Mouse (Mus musculus): ENCODE data around the gene Naa30.
"Not testable (repeated sequence)": the region's sequence is repeated elsewhere in the genome, so short reads cannot be mapped to it uniquely, and the experiment has no call there.

Gene Naa30

GRCm38 (mm10) chr14:49171867-49172581 lies at the start of gene Naa30:
Gene Naa30, plus strand, starts transcription at chr14:49172226.
- peak; percentile 97 for DNase-seq

- DNase-seq: no peak
Observed at GRCm38 (mm10) chr14:49127162-49127779, 44.8 kb upstream of the Naa30 start.

- DNase-seq: no peak
Observed at GRCm38 (mm10) chr14:49128544-49129263, 43.3 kb upstream of the Naa30 start.

- no peak for DNase-seq
Observed at GRCm38 (mm10) chr14:49132391-49132790, 39.6 kb upstream of the Naa30 start.

DNA sequence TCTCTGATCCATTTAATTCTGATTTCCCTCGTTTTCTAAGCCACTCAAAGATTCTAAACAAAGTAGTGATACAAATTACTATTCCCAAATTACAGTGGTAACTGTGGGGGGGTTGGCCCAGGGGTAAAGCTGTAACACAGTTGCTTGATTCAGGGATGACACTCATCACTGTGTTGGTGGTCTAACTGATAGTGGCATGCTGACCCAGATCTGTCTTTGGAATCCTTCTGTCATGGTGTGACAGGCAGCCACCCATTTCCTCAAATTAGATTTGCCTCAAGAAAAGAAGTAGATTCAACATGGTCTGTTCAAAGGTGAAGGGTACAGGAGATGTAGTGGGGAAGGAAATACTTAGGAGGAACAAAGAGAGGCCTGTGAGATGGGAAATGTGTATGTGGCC lies 33.9 kb upstream of the Naa30 start:
- peak; percentile 67 for DNase-seq

GRCm38 (mm10) chr14:49140756-49141155 lies 31.3 kb upstream of the Naa30 start:
- DNase-seq: no peak

- peak; percentile 83 for DNase-seq
Observed at GRCm38 (mm10) chr14:49153801-49154200, 18.2 kb upstream of the Naa30 start.

GRCm38 (mm10) chr14:49155572-49155971 lies 16.5 kb upstream of the Naa30 start:
- no peak for DNase-seq

GRCm38 (mm10) chr14:49158143-49158925 lies 13.7 kb upstream of the Naa30 start:
- no peak for DNase-seq

DNA sequence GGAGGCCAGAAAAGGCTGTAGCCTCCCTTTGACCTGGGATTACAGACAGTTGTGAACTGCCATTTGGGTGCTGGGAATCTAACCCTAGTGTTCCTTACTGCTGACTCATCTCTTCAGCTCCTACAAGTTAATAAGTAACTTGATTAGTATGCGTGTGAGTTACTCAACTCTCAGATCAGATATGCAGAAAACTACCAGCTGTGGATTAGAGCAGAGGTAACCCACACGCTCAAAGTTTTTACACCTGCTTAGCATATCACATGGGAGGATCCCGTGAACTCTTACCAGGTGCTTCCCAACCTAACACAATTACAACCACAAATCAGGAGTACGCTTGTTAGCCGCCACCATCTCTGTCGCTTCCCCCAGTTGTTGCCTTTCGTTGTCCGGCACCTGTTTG lies 740 bp upstream of the Naa30 start:
- DNase-seq: no peak

GRCm38 (mm10) chr14:49172582-49172988 lies 559 bp downstream of the Naa30 start:
- peak; percentile 75 for DNase-seq

DNA sequence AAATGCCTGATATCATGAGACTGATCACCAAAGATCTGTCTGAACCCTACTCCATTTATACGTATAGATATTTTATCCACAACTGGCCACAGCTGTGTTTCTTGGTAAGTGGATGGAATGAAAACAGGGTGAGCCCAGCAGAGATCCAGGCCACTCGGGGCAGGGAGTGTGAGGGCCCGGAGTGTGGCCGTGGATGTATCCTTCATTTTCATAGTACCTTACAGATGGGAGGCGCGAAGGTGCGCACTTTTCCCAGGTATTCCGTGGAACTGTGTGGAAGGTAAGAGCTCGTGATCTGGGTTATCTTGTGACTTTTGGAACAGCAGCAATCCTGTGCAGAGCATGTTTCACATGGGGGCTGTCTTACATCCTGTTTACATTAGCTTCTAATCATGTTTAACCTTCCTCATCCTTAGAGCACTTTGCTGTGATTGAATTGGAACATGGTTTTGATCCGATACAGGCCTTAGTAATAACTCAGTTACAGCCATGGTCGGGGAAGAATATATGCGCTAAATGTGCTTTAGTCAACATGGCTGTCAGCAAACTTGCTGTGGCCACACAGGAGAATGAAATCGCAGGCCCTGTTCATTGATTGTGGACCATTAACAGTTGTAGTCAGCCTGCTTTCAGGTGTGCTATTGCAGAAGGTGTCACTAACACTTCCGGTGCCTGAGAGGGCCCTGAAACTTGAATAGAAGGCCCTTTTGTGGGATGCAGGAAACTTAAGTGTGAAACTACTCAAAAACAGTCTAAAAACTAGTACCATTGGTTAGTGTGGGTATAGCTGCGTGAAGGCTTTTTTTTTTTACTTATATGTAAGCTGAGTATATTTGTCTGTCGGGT lies 1.5 kb downstream of the Naa30 start:
- DNase-seq: no peak

GRCm38 (mm10) chr14:49179736-49180135 lies 7.7 kb downstream of the Naa30 start:
- DNase-seq: no peak

DNA sequence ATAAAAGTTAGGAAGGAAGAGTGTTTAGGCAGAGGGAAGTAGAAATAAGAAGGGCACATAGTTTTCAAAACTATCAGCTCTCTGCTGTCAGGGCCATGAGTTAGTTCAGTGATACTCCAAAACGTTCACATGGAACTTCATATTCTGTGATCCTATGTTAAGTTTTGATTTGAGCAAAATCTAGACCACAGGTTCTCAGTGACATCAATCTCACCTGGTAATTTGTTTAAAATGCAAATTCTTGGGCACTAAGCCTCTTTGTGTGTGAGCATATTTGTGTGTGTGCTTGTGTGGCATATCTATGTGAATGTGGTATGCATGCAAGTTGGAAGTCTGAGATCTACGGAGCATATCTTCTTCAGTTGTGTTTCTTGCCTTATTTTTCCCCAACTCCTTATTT lies 14.2 kb downstream of the Naa30 start:
- no peak for DNase-seq

DNA sequence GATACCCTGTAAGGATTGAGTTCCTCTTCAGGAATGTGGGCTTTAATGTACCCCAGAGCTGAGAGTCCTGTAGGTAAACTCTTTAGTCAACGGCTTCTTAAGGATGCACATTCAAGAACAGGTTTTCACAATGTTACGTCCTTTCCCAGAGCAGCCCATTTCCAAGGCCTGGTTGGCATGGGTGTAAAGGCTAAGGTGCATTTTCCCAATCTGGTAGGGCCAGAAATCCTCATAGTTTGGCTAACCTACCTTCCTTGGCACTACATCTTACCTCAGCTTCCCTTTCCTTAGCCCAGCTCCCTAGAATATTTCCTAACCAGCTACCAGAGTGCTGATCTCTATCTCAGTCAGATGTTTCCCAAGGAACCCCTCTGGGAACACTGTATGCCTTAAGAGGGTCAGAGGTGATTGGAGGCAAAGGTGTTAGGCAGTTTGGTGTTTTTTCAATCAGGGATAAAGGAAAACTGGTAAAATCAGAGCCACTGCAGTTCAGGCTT lies 25.1 kb downstream of the Naa30 start:
- DNase-seq: no peak

DNA sequence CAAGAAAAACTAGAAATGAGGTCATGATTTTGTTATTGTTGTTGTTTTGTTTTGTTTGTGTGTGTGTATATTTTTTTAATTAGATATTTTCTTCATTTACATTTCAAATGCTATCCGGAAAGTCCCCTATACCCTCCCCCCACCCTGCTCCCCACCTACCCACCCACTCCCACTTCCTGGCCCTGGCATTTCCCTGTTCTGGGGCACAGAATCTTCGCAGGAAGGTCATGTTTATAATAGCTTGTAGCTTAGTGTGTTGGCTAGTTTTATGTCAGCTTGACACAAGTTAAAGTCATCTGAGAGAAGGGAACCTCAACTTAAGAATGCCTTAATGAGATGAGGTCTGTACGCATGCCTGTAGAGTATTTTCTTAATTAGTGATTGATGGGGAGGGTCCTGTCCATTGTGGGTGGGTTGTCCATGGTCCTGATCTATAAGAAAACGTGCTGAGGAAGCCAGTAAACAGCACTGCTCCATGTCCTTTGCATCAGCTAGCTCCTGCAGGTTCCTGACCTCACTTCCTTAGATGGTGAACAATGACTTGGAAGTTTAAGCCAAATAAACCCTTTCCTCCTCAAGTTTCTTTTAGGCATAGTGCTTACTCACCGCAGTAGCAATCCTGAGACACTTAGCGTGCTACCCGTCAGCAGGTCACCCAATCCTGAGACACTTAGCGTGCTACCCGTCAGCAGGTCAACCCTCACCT lies 29.2 kb downstream of the Naa30 start:
- no peak for DNase-seq

DNA sequence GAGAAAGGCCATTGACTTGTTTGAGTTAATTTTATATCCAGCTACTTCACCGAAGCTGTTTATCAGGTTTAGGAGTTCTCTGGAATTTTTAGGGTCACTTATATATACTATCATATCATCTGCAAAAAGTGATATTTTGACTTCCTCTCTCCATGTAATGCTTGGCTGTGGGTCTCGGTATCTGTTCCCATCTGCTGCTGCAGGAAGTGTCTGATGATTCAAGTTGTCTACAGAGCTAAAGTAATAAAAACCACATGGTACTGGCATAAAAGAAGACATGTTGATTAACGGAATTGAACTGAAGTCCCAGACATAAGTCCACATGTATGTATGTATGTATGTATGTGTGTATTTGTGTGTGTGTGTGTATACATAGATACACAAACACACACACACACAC lies 38.2 kb downstream of the Naa30 start:
- not testable (repeated sequence) for DNase-seq

GRCm38 (mm10) chr14:49218677-49219076 lies 46.7 kb downstream of the Naa30 start:
- DNase-seq: no peak

DNA sequence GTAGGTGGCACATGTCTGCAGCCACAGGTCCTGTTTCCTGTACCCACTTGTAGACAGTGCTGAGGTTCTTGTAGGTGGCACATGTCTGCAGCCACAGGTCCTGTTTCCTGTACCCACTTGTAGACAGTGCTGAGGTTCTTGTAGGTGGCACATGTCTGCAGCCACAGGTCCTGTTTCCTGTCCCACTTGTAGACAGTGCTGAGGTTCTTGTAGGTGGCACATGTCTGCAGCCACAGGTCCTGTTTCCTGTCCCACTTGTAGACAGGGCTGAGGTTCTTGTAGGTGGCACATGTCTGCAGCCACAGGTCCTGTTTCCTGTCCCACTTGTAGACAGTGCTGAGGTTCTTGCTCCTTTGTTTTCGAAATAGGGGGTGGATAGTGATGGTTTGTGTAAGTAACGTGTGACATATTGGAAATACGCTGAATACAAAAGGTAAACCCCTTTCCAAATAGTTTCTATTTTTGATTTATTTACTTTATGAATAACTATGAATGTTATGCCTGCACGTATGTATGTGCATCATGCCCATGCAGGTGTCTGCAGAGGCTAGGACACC lies 47.5 kb downstream of the Naa30 start:
- not testable (repeated sequence) for DNase-seq

GRCm38 (mm10) chr14:49221771-49222170 lies 49.7 kb downstream of the Naa30 start:
- no peak for DNase-seq

GRCm38 (mm10) chr14:49226471-49226870 lies 54.4 kb downstream of the Naa30 start:
- DNase-seq: no peak
